Mouse (Mus musculus) olfactory bulb, adult 2 months (tissue): ENCODE results near the gene Dcst2.

Experiments
- CTCF ChIP-seq: fragments of 200-500 bp; IDR thresholded peaks from 2 replicates; pipeline ENCODE4 v1.5.1; 2012; ENCODE audit warnings: low read depth, mild to moderate bottlenecking, low read length, moderate library complexity; ENCODE audit not compliant: insufficient read depth
- POLR2A ChIP-seq: fragments of 200-500 bp; IDR thresholded peaks from 2 replicates; pipeline ENCODE4 v1.6.1; 2012; ENCODE audit warnings: mild to moderate bottlenecking, low read depth, low read length, moderate library complexity; ENCODE audit not compliant: insufficient read depth

DNA sequence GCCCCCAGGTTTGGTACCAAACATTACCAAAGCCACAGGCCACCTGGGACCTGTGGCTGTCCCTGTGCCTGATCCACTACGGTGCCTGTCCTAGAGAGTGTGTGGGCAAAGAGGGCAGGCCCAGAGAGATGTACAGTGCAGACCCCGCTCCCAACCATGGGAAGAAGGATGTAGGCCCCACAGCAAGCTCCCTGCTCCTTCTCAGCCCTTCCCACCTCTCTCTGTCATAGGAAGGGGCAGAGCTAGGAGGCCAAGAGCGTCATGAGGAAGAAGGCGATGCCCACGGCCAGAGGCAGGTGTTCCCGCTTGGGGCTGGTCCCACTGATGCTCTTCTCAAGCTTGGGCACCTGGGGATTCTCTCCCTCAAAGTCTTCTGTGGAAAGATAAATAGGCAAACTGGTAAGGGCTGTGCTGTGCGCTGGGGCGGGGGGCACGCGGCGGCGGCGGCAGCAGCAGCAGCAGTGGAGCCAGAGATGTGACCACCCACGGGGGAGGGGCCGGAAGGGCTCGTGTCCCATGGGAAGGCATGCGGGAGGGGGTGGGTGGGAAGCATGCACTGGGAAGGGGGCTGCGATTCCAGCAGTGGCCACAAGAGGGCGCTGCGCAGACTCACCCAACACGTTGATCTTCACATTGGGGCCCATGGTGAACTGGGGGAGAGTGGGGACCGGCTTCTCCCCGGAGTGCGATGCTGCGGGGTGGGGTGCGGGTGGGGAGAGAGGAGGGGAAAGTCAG, 46.4 kb upstream of the Dcst2 start:
- TF ChIP-seq POLR2A (0 out of 2 replicates have a peak, but pooled peaks have one; percentile 7), CTCF (peak; percentile 76)
